Mouse (Mus musculus): ENCODE measurements around the gene Zfp683.

GRCm38 (mm10) chr4:134090521-134091224 is 37.0 kb downstream of the Zfp683 start:
- TF ChIP-seq CTCF (IDR thresholded peaks at IDR 0.05; ENCODE audit: borderline replicate concordance, extremely low read depth, insufficient read depth, insufficient read length) (no peak), POLR2A (IDR thresholded peaks at IDR 0.05; ENCODE audit: borderline replicate concordance, extremely low read depth, insufficient read depth, insufficient read length, poor library complexity, severe bottlenecking) (no peak)
